Mouse (Mus musculus): ENCODE data around the gene Tcf20.
"Not testable (repeated sequence)": the region's sequence is repeated elsewhere in the genome, so short reads cannot be mapped to it uniquely, and the experiment has no call there.

Gene Tcf20

GRCm38 (mm10) chr15:82876863-82877262, 110.8 kb downstream of the Tcf20 start:
- no peak for TF ChIP-seq CTCF (conservative IDR thresholded peaks at IDR 0.05; ENCODE audit: low read length)
- no peak for TF ChIP-seq NANOG (IDR thresholded peaks at IDR 0.05; ENCODE audit: borderline replicate concordance, low read length)
- TF ChIP-seq POU5F1 (IDR thresholded peaks at IDR 0.05; ENCODE audit: borderline replicate concordance, low read length): no peak
- no peaks in the 10 kb centered on the region for H3K27me3 ChIP-seq (ENCODE audit: insufficient read depth, low read length)
- no peaks in the 10 kb centered on the region for H3K36me3 ChIP-seq (ENCODE audit: insufficient read depth, low read length)
- no peaks in the 10 kb centered on the region for H3K9me3 ChIP-seq (ENCODE audit: low read length)
- no peak overlapping the region for H3K4me3 ChIP-seq (replicated peaks; ENCODE audit: low read length)
- peaks cover 56% of the 10 kb centered on the region for H3K4me1 ChIP-seq (replicated peaks; ENCODE audit: low read depth, low read length)

- Histone ChIP-seq H3K27me3 (ENCODE audit: insufficient read depth, low read length) (no peaks in the 10 kb centered on the region), H3K4me1 (replicated peaks; ENCODE audit: low read depth, low read length) (peaks cover 67% of the 10 kb centered on the region), H3K9me3 (ENCODE audit: low read length) (no peaks in the 10 kb centered on the region), H3K36me3 (ENCODE audit: insufficient read depth, low read length) (peaks cover 6% of the 10 kb centered on the region; the same call in 1 of the 2 replicates), H3K4me3 (replicated peaks; ENCODE audit: low read length) (no peak overlapping the region)
- TF ChIP-seq POU5F1 (IDR thresholded peaks at IDR 0.05; ENCODE audit: borderline replicate concordance, low read length) (no peak), NANOG (IDR thresholded peaks at IDR 0.05; ENCODE audit: borderline replicate concordance, low read length) (no peak), CTCF (conservative IDR thresholded peaks at IDR 0.05; ENCODE audit: low read length) (no peak)
Observed at GRCm38 (mm10) chr15:82872037-82872436, 115.6 kb downstream of the Tcf20 start.

DNA sequence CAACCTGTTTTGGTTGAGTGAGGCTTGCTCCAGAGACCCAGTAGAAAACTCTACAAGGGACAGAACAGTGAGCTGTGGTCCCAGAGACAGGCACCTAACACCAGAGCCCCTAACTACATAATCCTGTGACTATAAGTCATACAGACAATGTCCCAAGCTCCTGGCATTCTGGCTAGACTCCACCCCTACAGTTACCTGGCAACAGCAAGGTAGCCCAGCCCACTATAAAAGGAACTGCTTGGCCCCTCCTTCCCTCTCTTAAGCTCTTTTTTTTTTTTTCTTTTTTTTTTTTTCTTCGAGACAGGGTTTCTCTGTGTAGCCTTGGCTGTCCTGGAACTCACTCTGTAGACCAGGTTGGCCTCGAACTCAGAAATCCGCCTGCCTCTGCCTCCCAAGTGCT, 121.4 kb downstream of the Tcf20 start:
- not testable (repeated sequence) for H3K9me3 ChIP-seq (ENCODE audit: low read length); H3K36me3 ChIP-seq (ENCODE audit: insufficient read depth, low read length); H3K4me3 ChIP-seq (replicated peaks; ENCODE audit: low read length); H3K27me3 ChIP-seq (ENCODE audit: insufficient read depth, low read length)
- H3K4me1 ChIP-seq (replicated peaks; ENCODE audit: low read depth, low read length): peaks cover 71% of the 10 kb centered on the region

GRCm38 (mm10) chr15:82863674-82864073, 124.0 kb downstream of the Tcf20 start:
- TF ChIP-seq CTCF (conservative IDR thresholded peaks at IDR 0.05; ENCODE audit: low read length) (no peak), NANOG (IDR thresholded peaks at IDR 0.05; ENCODE audit: borderline replicate concordance, low read length) (no peak), POU5F1 (IDR thresholded peaks at IDR 0.05; ENCODE audit: borderline replicate concordance, low read length) (no peak)
- Histone ChIP-seq H3K4me3 (replicated peaks; ENCODE audit: low read length) (no peak overlapping the region), H3K36me3 (ENCODE audit: insufficient read depth, low read length) (peaks cover 5% of the 10 kb centered on the region; the same call in 1 of the 2 replicates), H3K4me1 (replicated peaks; ENCODE audit: low read depth, low read length) (peaks cover 53% of the 10 kb centered on the region), H3K27me3 (ENCODE audit: insufficient read depth, low read length) (no peaks in the 10 kb centered on the region), H3K9me3 (ENCODE audit: low read length) (no peaks in the 10 kb centered on the region)

- H3K4me3 ChIP-seq (replicated peaks; ENCODE audit: low read length): no peak overlapping the region
- TF ChIP-seq CTCF (conservative IDR thresholded peaks at IDR 0.05; ENCODE audit: low read length) (no peak), POU5F1 (IDR thresholded peaks at IDR 0.05; ENCODE audit: borderline replicate concordance, low read length) (no peak), NANOG (IDR thresholded peaks at IDR 0.05; ENCODE audit: borderline replicate concordance, low read length) (no peak)
- H3K36me3 ChIP-seq (ENCODE audit: insufficient read depth, low read length): peaks cover 54% of the 10 kb centered on the region
- H3K9me3 ChIP-seq (ENCODE audit: low read length): no peaks in the 10 kb centered on the region
- peaks cover 59% of the 10 kb centered on the region for H3K4me1 ChIP-seq (replicated peaks; ENCODE audit: low read depth, low read length)
- H3K27me3 ChIP-seq (ENCODE audit: insufficient read depth, low read length): no peaks in the 10 kb centered on the region
Observed at GRCm38 (mm10) chr15:82856652-82857378, 130.9 kb downstream of the Tcf20 start.

DNA sequence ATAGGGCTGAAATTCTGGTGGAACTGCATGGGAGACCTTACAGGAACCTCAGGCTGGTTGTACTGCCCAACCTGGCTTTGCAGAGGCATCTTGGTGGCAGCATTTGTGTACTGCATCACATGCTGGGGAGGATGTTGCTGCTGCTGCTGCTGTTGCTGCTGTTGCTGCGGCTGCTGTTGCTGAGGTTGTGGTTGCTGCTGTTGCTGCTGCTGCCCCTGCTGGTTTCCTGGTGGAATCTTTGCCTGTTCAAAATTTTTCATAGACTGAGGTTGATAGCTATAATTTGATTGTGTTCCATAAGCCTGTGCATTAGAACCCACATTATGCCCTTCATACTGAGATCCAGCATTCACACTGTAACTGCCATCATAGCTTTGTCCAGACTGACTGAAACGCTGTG, 131.6 kb downstream of the Tcf20 start:
- Histone ChIP-seq H3K9me3 (ENCODE audit: low read length) (no peaks in the 10 kb centered on the region), H3K4me3 (replicated peaks; ENCODE audit: low read length) (no peak overlapping the region), H3K36me3 (ENCODE audit: insufficient read depth, low read length) (peaks cover 61% of the 10 kb centered on the region), H3K4me1 (replicated peaks; ENCODE audit: low read depth, low read length) (peaks cover 67% of the 10 kb centered on the region), H3K27me3 (ENCODE audit: insufficient read depth, low read length) (no peaks in the 10 kb centered on the region)
- TF ChIP-seq NANOG (IDR thresholded peaks at IDR 0.05; ENCODE audit: borderline replicate concordance, low read length) (no peak), POU5F1 (IDR thresholded peaks at IDR 0.05; ENCODE audit: borderline replicate concordance, low read length) (no peak), CTCF (conservative IDR thresholded peaks at IDR 0.05; ENCODE audit: low read length) (no peak)

GRCm38 (mm10) chr15:82839146-82839545, 148.5 kb downstream of the Tcf20 start:
- no peaks in the 10 kb centered on the region for H3K27me3 ChIP-seq (ENCODE audit: insufficient read depth, low read length)
- peaks cover 79% of the 10 kb centered on the region for H3K36me3 ChIP-seq (ENCODE audit: insufficient read depth, low read length)
- H3K4me3 ChIP-seq (replicated peaks; ENCODE audit: low read length): no peak overlapping the region
- no peak for TF ChIP-seq POU5F1 (IDR thresholded peaks at IDR 0.05; ENCODE audit: borderline replicate concordance, low read length)
- TF ChIP-seq CTCF (conservative IDR thresholded peaks at IDR 0.05; ENCODE audit: low read length): no peak
- TF ChIP-seq NANOG (IDR thresholded peaks at IDR 0.05; ENCODE audit: borderline replicate concordance, low read length): no peak
- peaks cover 32% of the 10 kb centered on the region for H3K4me1 ChIP-seq (replicated peaks; ENCODE audit: low read depth, low read length)
- H3K9me3 ChIP-seq (ENCODE audit: low read length): no peaks in the 10 kb centered on the region

DNA sequence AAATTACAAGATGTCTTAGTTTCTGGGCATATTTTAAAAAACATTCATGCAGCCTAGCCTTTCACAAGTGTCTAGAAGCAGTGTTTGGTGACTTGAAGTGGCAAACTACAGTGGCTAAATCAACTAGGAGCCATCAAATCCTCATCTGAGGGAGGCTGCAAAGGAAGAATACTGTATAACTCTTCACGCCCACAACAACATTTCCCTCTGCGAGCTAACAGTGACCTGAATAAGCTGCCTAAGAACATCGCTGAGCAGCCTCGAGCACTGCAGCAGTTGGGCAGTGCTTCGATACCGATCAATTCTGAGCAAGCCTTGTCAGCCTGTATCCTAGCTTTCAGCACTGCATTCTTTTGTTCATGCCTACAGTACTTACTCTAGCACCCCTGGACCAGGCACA, 157.8 kb downstream of the Tcf20 start:
- H3K9me3 ChIP-seq (ENCODE audit: low read length): no peaks in the 10 kb centered on the region
- no peak overlapping the region for H3K4me3 ChIP-seq (replicated peaks; ENCODE audit: low read length)
- no peaks in the 10 kb centered on the region for H3K27me3 ChIP-seq (ENCODE audit: insufficient read depth, low read length)
- no peak for TF ChIP-seq CTCF (conservative IDR thresholded peaks at IDR 0.05; ENCODE audit: low read length)
- TF ChIP-seq POU5F1 (IDR thresholded peaks at IDR 0.05; ENCODE audit: borderline replicate concordance, low read length): no peak
- no peak for TF ChIP-seq NANOG (IDR thresholded peaks at IDR 0.05; ENCODE audit: borderline replicate concordance, low read length)
- H3K36me3 ChIP-seq (ENCODE audit: insufficient read depth, low read length): peaks cover 60% of the 10 kb centered on the region
- peaks cover 27% of the 10 kb centered on the region for H3K4me1 ChIP-seq (replicated peaks; ENCODE audit: low read depth, low read length)

- H3K4me1 ChIP-seq (replicated peaks; ENCODE audit: low read depth, low read length): peaks cover 21% of the 10 kb centered on the region
- H3K4me3 ChIP-seq (replicated peaks; ENCODE audit: low read length): no peak overlapping the region
- H3K9me3 ChIP-seq (ENCODE audit: low read length): no peaks in the 10 kb centered on the region
- no peaks in the 10 kb centered on the region for H3K27me3 ChIP-seq (ENCODE audit: insufficient read depth, low read length)
- peaks cover 80% of the 10 kb centered on the region for H3K36me3 ChIP-seq (ENCODE audit: insufficient read depth, low read length)
- TF ChIP-seq POU5F1 (IDR thresholded peaks at IDR 0.05; ENCODE audit: borderline replicate concordance, low read length) (no peak), CTCF (conservative IDR thresholded peaks at IDR 0.05; ENCODE audit: low read length) (no peak), NANOG (IDR thresholded peaks at IDR 0.05; ENCODE audit: borderline replicate concordance, low read length) (no peak)
Observed at GRCm38 (mm10) chr15:82825866-82826265, 161.8 kb downstream of the Tcf20 start.
